Mouse (Mus musculus): ENCODE measurements at regions not wholly inside any gene's neighbourhood (a gene's known extent, or its start where the extent isn't known, plus 50 kb on each side); places are given as distances from the start of the nearest gene placed in this dataset.

DNA sequence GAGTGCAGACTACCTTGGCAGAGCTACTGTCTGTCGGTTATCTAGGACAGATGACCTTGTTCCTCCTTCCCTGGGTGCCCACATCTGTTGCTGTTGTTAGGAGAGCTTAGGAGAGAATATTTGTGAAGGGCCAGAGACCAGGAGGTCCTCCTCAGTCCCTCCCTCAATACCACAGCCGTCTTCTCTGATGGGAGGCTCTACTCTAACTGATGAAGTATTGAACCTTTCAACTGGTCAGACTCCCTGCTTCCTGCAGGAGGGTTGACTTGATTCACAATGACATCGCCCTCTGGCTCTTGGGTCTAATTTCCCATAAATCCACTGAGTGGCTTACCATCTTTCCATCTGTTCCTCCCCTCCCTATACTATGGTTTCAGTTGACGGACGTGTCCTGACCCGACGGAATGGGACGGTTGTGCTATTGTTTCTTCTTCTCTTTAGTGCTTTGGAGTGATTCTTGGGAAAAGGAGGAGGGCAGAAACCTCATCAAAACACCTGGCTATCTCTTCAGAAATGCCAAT, 253.3 kb downstream of the Cd83 start:
- DNase-seq (ENCODE audit: low spot score), result no peak

DNA sequence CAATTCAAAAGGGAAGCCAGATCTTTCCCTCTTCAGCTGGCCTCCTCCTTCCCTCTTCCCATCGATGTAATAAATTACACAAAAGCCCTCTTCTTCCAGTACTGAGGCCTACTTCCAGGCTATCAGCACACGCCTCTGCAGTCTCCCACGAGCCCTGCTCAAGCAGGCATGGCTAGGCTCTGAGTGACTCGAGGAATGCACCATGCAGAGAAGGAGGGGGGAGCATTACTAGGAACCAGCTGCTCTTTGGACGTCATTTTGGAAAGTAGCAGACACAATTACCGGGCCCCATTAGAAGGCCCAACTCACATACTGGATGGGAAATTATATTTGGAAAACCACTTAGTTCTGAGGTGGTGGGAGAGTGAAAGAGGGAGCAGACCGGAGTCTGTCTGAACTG, 253.7 kb downstream of the Cd83 start:
- peak; percentile 48 for DNase-seq (ENCODE audit: low spot score)

DNA sequence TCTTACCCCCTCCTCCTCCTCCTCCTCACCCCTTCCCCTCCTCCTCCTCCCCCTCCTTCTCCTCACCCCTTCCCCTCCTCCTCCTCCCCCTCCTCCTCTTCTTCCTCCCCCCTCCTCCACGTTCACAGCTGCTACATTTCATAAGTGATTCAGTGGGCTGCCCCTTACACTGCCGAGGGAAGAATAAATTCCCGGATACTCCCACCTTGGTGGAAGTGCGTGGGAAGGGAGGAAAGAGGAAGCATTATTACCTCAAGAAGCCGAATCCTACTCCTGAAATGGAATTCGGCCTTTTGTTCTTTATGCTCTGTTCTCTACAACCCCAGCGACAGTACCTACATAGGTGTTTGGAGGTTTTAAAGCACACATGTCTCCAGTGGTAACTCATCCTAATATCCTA, 256.1 kb downstream of the Cd83 start:
- DNase-seq (ENCODE audit: low spot score), result no peak

DNA sequence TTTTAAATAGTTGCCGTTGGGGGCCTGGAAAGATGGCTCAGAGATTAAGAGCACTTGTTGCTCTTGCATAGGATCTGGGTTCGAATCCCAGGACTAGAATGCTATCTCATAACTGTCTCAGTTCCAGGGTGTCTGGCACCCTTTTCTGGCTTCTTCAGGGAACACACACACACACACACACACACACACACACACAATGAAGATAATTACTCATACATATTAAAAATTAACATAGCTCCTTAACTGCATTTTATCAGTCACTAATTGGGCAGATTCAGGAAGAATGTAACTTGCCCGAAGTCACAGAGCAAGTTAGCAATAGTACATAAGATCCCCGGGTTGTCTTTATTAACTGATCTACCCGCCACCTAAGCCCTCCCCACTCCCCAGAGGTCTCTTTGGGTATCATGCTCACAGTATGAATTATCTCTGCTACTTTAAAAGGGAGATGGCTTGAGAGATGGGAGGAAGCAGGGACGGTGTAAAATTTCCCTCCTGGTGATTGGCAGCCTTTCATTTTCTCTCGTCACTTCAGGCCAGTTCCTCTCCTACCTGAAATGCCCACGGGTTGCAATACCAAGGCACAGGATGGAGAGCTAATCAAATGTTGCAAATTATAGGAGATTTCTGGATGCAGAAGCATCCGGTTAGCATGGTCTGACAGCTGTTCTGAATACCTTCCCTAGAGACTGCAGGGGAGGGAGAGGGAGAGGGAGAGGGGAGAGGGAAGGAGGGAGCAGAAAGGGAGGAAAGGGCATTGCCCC, 258.3 kb downstream of the Cd83 start:
- DNase-seq (ENCODE audit: low spot score), result no peak

DNA sequence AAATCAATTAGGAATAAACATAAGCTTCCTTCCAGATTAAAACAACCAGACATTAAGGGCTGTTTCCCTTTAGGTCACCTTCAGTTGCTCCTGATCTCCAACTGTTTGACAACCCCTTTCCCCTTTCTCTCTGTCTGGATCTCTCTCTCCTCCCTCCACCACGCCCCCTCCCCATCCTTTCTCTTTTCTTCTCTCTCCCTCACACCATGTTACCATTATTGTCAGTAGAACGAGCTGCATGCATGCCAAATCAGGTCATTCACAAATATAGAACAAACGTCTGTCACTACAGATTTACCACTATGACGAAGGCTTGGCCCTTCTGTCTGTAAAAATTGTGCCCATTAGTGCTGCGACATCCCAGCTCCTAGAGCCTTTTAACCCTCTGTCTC, 258.9 kb downstream of the Cd83 start:
- peak; percentile 75 for DNase-seq (ENCODE audit: low spot score)

DNA sequence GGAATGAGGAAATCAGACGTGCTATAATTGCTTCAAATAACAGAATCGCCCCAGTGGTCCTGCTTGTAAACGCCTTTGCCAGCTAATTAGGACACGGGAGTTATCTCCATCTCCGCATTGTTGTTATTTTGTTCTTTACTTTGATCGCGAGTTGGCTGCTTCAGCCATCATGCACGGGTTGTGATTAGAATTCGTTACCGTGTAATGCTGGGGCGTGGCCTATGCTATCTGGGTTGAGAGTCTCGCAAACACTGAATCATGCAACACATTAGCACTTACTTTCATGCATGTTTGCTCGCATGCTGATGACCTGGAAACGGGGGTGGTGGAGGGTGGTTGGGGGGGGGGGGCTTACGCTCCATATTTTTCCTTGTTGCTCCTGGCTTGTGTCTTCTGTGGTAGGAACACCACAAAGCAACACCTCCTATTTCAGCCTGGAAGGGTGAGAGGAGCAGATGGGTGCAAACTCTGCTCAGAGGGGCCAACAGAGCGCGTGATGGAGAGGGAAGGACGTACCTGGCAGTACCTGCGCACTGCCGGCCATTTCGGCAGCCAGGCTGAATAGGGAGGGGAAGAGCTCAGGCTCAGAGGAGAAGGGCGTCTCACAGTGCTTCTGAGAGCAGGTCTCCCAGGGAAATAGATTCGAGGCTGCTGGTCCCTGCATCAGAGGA, 260.1 kb downstream of the Cd83 start:
- no peak for DNase-seq (ENCODE audit: low spot score)

DNA sequence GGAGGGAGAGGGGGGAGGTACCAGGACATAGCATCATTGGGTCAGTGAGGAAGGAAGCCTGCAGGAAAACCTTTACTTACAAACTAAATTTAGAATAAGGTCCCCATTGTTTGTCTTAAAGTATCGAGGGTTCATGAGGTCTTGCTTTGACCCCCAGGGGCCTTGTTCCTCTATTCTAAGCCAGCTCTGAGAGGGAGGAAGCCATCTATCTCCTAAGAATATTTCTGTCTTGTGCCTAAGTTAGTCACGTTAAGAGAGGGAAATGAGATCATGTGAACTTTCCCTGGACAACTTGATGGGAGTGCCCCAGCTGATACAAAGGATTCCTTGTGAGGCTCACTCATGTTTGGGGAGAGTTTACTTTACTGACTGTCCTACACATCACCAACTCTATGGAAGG, 261.9 kb downstream of the Cd83 start:
- peak; percentile 38 for DNase-seq (ENCODE audit: low spot score)

DNA sequence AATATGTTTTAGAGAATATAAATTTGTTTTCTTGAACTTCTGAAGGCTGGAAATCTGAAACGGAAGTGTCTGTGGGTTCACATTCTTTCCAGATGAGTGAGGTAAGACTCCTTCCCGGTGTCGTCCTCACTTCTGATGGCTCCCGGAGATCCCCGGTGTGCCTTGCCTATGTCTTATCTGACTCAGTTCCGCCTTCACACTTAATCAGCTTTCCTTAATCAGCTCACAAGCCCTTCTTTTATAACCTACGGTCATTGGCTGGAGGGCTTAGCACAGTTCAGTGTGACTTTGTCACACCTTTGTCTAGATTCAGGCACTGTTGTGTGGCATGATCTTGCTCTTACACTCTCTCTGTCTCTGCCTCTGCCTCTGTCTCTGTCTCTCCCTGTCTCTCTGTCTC, 269.6 kb downstream of the Cd83 start:
- DNase-seq (ENCODE audit: low spot score), result no peak

DNA sequence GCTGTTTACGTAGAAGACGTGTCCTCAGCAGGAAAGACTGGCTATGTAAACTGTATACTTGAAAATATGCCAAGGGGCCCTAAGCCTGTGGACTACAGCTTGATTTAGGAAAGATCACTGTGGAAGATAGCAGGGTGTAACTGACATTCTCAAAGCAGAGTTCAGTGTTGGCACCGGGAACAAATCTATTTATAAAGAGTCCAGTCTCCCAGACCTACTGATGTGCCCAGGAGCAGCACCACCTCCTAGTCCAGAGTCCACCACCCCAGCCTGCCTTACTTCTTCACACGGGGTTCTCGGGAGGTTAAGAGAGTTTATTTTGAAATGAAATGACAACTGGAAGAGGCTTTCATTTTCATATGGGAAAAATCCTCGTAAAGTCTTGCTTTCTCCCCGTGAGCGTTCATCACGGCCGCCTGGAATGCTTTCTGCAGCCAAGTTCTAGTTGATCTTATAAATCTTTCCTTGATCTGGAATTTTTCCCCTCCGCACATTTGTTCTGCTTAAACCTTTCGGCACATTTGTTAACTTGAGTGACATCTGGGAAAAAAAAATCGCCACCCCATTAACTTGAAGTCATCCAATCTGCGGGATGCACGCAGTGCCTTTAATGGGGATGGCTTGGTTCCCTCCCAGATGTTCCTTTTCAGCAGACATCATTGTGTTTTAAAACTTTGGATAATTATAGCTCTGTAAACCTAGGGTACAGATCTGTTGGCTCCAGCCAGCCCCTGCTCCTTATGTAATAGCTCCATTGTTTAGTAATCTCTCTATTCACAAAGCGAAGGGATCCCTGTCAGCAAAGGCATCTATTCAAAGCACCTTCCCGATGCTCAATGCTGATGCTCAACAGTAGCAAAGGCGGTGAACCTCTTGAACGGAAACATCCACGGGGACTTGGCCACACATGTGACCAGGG, 271.3 kb downstream of the Cd83 start:
- DNase-seq (ENCODE audit: low spot score), result peak; percentile 35

DNA sequence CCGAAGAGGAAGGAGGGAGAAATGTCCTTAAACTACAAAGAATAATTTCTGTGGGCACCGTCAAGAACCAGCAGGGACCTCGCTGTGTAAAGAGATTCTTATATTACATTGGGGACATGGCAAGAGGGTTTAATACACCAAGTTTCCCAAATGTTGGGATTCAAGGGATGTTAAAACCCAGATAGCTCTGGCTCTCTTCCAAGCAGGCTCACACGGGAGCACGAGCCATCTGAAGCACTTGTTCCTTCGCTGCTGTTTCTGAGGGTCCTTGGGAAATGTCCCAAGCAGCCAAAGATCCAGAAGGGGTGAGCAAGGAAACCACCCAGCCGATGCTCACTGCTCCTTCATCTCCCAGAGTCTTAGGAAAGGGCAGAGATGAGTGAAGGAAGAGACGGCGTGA, 272.1 kb downstream of the Cd83 start:
- DNase-seq (ENCODE audit: low spot score), result no peak

DNA sequence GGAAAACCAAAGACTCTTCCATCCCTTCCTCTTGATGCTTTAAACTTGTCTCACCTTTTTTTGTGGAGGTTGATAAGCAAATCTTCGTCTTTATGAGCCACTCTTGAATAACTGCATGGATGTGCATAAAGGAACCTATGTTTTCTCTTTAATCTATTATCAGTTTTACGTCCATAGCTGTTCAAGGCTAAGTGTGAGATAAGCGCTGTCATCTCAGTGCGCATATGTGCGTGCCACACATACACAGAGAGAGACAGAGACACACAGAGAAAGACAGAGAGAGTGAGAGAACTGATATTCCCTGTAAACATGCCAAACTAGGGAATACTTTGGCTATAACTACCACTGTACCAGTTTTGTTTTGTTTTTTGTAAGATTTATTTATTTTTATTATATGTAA, 273.0 kb downstream of the Cd83 start:
- no peak for DNase-seq (ENCODE audit: low spot score)

DNA sequence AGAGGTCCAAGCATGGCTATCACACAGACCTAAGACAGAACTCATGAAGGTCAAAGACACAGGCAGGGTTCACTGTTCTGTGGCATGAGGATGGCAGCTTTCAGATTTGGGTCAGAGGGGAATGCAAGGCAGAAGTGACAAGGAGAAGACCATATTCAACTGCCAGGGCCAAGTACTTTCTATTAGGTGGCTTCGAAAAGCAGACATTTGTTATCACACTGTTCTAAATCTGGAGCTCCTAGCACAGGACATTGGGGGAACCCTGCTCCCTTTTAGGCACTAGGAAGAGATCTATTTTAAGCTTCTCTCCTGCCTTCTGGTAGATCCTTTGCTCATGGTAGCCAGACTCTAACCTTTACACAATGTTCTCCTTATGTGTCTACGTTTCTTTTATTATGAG, 273.7 kb downstream of the Cd83 start:
- DNase-seq (ENCODE audit: low spot score), result no peak

DNA sequence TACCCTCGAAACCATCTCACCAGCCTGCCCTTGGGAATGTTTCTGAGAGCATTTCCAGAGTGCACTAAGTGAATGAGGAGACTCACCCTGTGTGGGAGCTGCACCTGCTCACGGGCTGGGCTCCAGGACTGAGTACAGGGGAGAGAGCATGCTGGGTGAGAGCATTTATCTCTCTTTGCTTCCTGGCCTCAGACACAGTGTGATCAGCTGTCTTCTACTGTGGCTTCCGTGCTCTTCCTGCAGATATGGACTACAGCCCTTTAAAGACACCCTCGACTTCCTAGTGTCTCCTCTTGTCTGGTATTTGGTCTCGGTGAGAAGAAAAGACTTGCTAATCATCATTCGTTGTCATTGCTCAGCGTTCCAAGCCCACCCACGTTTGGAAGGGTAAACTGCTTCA, 274.9 kb downstream of the Cd83 start:
- DNase-seq (ENCODE audit: low spot score), result no peak

DNA sequence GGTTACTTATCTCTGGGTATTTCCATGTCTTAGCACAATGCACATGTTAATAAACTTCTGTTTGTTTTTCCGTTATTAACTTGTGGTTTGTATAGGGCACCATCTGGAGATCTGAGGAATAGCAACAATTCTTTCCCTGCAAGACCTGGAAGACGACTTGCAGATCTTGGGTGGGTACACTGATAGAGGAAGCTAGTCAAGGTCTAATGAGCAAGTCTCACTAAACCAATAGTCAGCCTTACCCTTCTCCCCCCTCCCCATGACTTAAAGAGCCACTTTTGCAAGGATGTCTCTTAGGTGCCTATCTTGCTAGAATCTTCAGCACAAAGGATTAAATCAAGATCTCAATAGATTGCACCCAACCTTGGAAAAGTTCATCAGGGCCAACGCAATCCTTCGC, 276.7 kb downstream of the Cd83 start:
- DNase-seq (ENCODE audit: low spot score), result no peak

DNA sequence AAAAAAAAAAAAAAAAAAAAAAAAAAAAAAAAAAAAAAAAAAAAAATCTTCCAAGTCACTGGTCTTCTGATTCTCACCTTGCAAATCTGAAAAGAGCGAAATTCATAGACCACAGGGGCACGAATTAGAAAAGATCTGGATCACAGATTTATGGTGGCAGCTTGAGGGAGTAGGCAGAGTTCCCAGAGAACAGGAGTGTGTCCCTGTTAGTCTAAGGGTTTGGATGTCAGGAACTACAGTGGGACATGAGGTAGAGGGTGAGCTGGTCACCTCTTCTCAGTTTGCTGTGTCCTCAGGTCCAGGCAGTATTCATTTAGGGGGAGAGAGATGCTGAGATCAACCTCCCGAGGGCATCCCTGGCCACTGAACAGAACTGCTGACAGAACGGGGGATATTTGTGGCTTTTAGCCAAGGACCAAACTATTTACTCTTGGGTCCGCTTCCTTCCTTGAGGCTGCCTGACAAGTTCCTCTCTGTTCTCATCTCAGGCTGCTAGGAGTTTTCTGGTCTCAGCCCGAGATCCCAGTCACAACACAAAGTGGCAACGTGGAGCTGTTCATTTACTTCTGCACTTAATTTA, 277.2 kb downstream of the Cd83 start:
- DNase-seq (ENCODE audit: low spot score), result no peak

DNA sequence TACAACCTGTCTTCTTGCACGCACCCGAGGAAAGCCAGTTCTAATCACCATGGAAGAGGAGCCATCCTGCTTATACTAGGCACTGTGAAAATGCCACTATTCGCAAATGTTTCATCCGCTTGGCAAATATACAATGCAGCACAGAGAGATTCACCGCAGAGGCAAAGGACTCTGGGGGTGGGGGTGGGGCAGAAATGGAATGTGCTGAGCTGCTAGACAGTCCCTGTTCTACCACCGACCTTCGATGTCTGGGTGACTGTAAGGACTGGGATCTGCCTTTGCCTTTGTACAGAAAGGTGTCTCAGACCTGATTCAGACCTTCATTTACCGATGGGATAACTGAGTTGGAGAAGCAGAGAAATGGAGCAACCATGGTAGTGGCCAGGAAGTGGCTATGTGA, 278.7 kb downstream of the Cd83 start:
- no peak for DNase-seq (ENCODE audit: low spot score)

DNA sequence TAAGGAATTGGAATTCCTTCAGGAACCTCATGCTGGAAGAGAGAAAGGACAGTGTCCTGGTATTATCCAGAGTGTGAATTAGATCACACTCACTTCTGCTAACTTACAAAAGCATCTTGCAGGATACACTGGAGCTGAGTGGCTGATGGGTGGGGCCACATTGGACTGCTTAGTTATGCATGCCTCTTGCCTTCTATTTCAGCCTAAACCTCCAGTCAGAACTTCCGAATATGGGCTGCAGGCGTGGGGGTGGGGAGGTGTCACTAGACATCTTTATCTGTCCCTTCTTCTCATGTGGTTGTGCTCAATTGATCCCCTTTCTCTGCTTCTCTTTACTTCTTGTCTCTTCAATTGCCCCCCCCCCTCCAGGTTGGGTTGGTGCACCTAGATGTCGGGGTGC, 279.5 kb downstream of the Cd83 start:
- DNase-seq (ENCODE audit: low spot score), result no peak

DNA sequence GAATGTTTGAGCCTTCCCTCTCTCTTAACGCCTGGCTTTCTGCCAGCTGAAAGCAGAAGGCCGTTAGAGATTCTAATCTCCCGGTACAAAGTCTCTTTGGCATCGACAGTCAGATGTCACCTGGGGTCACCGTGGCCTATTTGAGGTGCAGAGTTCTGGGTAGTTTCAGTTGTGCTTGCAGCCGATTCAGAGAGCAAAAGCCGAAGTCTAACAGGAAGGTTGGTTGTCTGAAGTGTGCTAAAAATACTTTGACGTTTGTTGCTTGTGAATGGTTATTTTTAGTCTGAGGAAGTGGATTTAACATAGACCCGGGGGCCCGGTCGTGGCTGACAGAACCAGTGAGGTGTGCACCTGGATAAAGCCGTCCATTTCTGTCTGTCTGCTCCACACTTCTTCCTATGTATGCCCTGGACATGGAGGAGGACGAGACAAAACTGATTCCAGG, 281.2 kb downstream of the Cd83 start:
- DNase-seq (ENCODE audit: low spot score), result no peak

DNA sequence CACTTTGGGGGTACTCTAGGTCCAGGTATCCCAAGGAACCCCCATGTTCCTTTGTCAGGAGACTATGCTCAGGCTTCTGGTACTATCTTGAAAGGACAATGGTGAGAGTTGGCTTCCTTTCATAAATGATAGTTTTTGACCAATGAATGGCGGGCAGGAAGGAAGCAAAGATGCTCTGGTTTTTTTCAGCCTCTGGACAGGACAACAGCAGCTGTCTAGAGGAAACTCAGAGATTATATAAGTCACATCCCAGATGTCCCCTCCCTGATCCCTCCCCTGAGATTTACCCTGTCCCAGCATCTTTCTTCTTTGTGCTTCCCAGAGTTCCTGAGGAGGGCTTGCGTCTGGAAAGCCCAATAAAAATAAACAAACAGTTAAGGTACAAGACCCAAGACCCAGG, 282.7 kb downstream of the Cd83 start:
- DNase-seq (ENCODE audit: low spot score), result no peak

DNA sequence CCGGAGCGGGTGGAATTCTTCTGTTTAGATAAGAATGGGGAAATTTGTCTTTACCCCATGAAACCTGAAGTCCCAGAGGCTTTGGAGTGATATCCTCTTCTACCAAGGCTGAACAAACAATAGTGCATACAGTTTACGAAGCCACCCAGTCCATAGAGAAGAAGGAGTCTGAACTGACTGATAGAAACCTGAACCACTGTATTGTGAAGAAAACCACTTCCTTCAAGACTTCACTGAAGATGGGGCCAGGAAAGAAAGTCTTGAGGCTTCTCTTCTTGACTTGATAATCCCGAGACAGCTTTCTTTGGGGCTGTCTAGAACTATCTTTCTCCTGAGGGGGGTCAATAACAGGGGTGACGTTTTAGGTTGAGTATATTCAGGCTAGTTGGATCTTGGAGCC, 284.4 kb downstream of the Cd83 start:
- DNase-seq (ENCODE audit: low spot score), result no peak

DNA sequence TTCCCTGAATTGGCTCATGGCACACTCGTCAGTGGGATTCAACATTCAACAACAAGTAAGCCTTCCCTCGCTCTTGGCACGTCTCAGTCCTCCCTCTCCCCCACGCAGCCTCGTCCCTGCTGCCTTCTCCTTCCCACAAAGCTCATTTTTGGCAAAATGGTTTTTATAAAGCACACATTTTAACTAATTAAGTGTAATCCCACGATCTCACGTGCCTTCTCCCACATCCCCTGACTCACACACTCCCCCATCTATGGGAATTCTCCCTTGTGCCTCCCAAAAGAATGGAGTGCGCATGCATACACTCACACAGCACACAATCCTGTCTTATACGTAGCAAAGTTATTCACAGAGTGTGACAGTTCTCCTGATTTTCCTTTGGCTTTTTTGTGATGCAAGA, 288.5 kb downstream of the Cd83 start:
- DNase-seq (ENCODE audit: low spot score), result no peak

DNA sequence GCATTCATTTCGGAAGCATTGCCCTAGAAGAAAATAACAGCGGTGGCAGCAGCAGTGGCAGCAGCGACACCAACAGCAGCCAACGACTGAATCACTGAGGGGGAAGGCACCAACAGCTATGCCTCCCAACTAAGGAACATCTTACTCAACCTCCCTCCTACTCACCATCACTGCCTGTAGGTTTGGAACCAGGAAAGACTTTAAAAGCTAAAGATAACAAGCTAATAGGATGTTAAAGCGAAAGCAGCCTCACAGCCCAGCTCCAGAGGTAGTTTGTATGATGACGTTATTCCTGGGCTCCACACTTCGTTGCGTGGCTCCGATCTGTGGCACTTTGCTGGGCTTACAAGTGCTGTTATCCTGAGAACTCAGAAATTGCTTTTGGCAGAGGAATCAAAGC, 289.6 kb downstream of the Cd83 start:
- no peak for DNase-seq (ENCODE audit: low spot score)

All from embryo, embryonic 10.5 days (tissue).